Mouse (Mus musculus) midbrain, embryonic 13.5 days (tissue): ENCODE data around the gene Rab29. TPM values are rescaled to one million over a fixed set of nuclear protein-coding genes. Genes with fewer than 3 reads are reported as not detected.

Experiments
- ATAC-seq: fragments of 200-750 bp; cut with Nextera tagmentation; 2 replicates; pipeline ENCODE4 v1.8.0; 2017; ENCODE audit warnings: mild to moderate bottlenecking, moderate TSS enrichment, moderate library complexity
- H3K27ac ChIP-seq: fragments of 300-500 bp; sonication (generic); 2 replicates; pipeline ENCODE4 v1.5.1; 2015; ENCODE audit warnings: inconsistent platforms, mild to moderate bottlenecking, moderate library complexity
- H3K27me3 ChIP-seq: fragments of 300-500 bp; sonication (generic); 2 replicates; pipeline ENCODE4 v1.6.1; 2015; ENCODE audit warnings: mild to moderate bottlenecking, inconsistent platforms
- H3K36me3 ChIP-seq: fragments of 300-500 bp; sonication (generic); 2 replicates; pipeline ENCODE4 v1.6.1; 2015; ENCODE audit warnings: mild to moderate bottlenecking, inconsistent platforms
- H3K4me1 ChIP-seq: fragments of 300-500 bp; sonication (generic); replicated peaks from 2 replicates; pipeline ENCODE4 v1.6.1; 2015; ENCODE audit warnings: inconsistent platforms
- H3K4me2 ChIP-seq: fragments of 300-500 bp; sonication (generic); replicated peaks from 2 replicates; pipeline ENCODE4 v1.6.1; 2015; ENCODE audit warnings: moderate library complexity, mild to moderate bottlenecking, inconsistent platforms
- H3K4me3 ChIP-seq: fragments of 300-500 bp; sonication (generic); replicated peaks from 2 replicates; pipeline ENCODE4 v1.5.1; 2015; ENCODE audit warnings: mild to moderate bottlenecking, inconsistent platforms
- H3K9ac ChIP-seq: fragments of 300-500 bp; sonication (generic); replicated peaks from 2 replicates; pipeline ENCODE4 v1.6.1; 2015; ENCODE audit warnings: mild to moderate bottlenecking, inconsistent platforms
- H3K9me3 ChIP-seq: fragments of 300-500 bp; sonication (generic); 2 replicates; pipeline ENCODE4 v1.6.1; 2016; ENCODE audit warnings: mild to moderate bottlenecking, inconsistent platforms
- WGBS: fragments of 180-500 bp; shearing (Covaris S2); methylation state at CpG from one replicate; pipeline ENCODE4 v1.1.7; 2015; 5-methylcytosine and 5-hydroxymethylcytosine counted together
- polyA plus RNA-seq: library from polyadenylated mRNA; unstranded; fragments of >200 nt; fragmentation: Nextera tagmentation; extraction: Ambion mirVana; gene quantifications from 2 replicates; pipeline ENCODE4 v1.2.1, GENCODE M21; 2015

Rab29 gene
- polyA plus RNA-seq, 1 experiment from 2014 or later, result 7.8 TPM

- WGBS, result 28% methylated on average over 10 of the region's 10 CpGs
- Histone ChIP-seq H3K27me3 (peaks cover 9% of the 10 kb centered on the region), H3K27ac (no peak overlapping the region), H3K36me3 (no peaks in the 10 kb centered on the region), H3K9ac (peak overlapping the region; percentile 52; the same call in 1 of the 2 replicates), H3K9me3 (no peaks in the 10 kb centered on the region), H3K4me1 (peaks cover 7% of the 10 kb centered on the region), H3K4me2 (peak overlapping the region; percentile 74), H3K4me3 (peak overlapping the region; percentile 52)
- no peak for ATAC-seq
Measured at GRCm38 (mm10) chr1:131867946-131868290, 894 bp downstream of the Rab29 start.

DNA sequence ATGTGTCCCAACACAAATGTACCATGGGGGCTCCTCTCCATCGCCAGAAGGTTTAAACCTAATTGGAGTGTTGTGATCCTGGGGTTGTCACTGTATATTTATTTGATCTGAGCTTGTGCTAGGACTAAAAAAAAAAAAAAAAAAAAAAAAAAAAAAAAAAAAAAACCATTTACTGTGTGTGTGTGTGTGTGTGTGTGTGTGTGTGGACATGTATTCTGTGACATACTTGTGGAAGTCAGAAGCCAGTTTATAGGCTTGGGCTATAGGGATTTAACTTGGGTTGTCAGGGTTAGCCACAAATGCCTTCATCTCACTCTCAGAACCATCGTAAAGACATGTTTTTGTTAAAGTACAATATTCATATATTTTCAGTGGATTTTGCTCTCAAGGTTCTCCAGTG, 2.5 kb downstream of the Rab29 start:
- H3K9ac ChIP-seq, result no peak overlapping the region
- H3K9me3 ChIP-seq, result no peaks in the 10 kb centered on the region
- no peaks in the 10 kb centered on the region for H3K36me3 ChIP-seq
- no peak overlapping the region for H3K4me2 ChIP-seq
- H3K4me1 ChIP-seq, result peaks cover 7% of the 10 kb centered on the region
- ATAC-seq, result no peak
- peaks cover 9% of the 10 kb centered on the region for H3K27me3 ChIP-seq
- H3K4me3 ChIP-seq, result no peak overlapping the region
- 90% methylated on average over 2 of the region's 2 CpGs for WGBS
- no peak overlapping the region for H3K27ac ChIP-seq

DNA sequence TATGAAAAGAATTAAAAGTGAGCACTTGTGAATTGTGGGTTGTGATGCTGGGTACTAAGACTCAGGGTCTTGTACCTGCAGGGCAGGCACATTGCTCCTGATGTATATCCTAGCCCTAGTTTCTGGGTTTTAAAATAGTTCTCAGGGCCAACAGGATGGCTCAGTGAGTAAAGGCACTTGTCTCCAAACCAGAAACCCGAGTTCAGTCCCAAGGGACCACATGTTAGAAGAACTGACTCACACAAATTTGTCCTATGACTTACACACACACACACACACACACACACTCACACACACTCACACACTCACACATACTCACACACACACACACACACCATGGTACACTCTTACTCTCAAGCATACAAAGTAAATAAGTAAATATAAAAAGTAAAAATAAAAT, 5.8 kb downstream of the Rab29 start:
- H3K4me1 ChIP-seq, result peaks cover under 1% of the 10 kb centered on the region
- no peak overlapping the region for H3K27ac ChIP-seq
- H3K9me3 ChIP-seq, result no peaks in the 10 kb centered on the region
- H3K36me3 ChIP-seq, result no peaks in the 10 kb centered on the region
- H3K27me3 ChIP-seq, result peaks cover 6% of the 10 kb centered on the region
- H3K4me3 ChIP-seq, result no peak overlapping the region
- WGBS, result 74% methylated on average over 1 of the region's 1 CpGs
- no peak for ATAC-seq
- H3K4me2 ChIP-seq, result no peak overlapping the region
- H3K9ac ChIP-seq, result no peak overlapping the region

- WGBS, result 71% methylated on average over 2 of the region's 2 CpGs
- Histone ChIP-seq H3K9me3 (no peaks in the 10 kb centered on the region), H3K36me3 (no peaks in the 10 kb centered on the region), H3K4me1 (peaks cover 8% of the 10 kb centered on the region; the same call in 1 of the 2 replicates), H3K4me3 (no peak overlapping the region), H3K4me2 (no peak overlapping the region), H3K27ac (no peak overlapping the region), H3K9ac (no peak overlapping the region), H3K27me3 (no peaks in the 10 kb centered on the region)
- no peak for ATAC-seq
Measured at GRCm38 (mm10) chr1:131879816-131880215, 12.8 kb downstream of the Rab29 start.

GRCm38 (mm10) chr1:131882787-131883186, 15.8 kb downstream of the Rab29 start:
- Histone ChIP-seq H3K4me2 (no peak overlapping the region), H3K9me3 (no peaks in the 10 kb centered on the region), H3K27ac (no peak overlapping the region), H3K4me1 (peaks cover 16% of the 10 kb centered on the region; the same call in 1 of the 2 replicates), H3K36me3 (no peaks in the 10 kb centered on the region), H3K4me3 (no peak overlapping the region), H3K9ac (no peak overlapping the region), H3K27me3 (no peaks in the 10 kb centered on the region)
- 68% methylated on average over 2 of the region's 2 CpGs for WGBS
- no peak for ATAC-seq

DNA sequence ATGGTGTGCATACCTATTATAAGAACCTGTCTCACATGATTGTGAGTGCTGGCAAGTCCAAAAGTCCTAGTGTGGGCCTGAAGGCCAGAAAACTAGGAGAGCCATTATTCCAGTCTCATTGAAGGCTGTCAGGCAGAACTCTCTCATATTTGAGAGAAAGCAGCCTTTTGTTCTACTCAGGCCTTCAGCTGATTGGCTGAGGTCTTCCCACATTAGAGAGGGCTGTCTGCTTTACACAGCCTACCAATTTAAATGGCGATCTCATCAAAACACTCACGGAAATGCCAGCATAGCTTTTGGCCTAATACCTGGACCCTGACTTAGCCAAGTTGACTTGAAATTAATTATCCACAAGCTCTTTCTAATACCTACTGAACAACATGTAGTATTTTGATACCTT, 19.1 kb downstream of the Rab29 start:
- no peaks in the 10 kb centered on the region for H3K9me3 ChIP-seq
- H3K27ac ChIP-seq, result no peak overlapping the region
- H3K4me2 ChIP-seq, result no peak overlapping the region
- no peak overlapping the region for H3K4me3 ChIP-seq
- ATAC-seq, result no peak
- no peaks in the 10 kb centered on the region for H3K36me3 ChIP-seq
- 60% methylated on average over 2 of the region's 2 CpGs for WGBS
- peaks cover 16% of the 10 kb centered on the region; the same call in 1 of the 2 replicates for H3K4me1 ChIP-seq
- H3K27me3 ChIP-seq, result no peaks in the 10 kb centered on the region
- no peak overlapping the region for H3K9ac ChIP-seq

GRCm38 (mm10) chr1:131886641-131887040, 19.6 kb downstream of the Rab29 start:
- 91% methylated on average over 3 of the region's 3 CpGs for WGBS
- Histone ChIP-seq H3K27me3 (no peaks in the 10 kb centered on the region), H3K4me3 (no peak overlapping the region), H3K27ac (no peak overlapping the region), H3K36me3 (no peaks in the 10 kb centered on the region), H3K4me1 (peaks cover 16% of the 10 kb centered on the region; the same call in 1 of the 2 replicates), H3K9me3 (no peaks in the 10 kb centered on the region), H3K9ac (no peak overlapping the region), H3K4me2 (no peak overlapping the region)
- ATAC-seq, result no peak

- no peaks in the 10 kb centered on the region for H3K36me3 ChIP-seq
- no peak overlapping the region for H3K9ac ChIP-seq
- WGBS, result 78% methylated on average over 6 of the region's 6 CpGs
- no peak overlapping the region for H3K4me3 ChIP-seq
- 0 out of 2 replicates have a peak, but pooled peaks cover 5% of the 10 kb centered on the region for H3K4me1 ChIP-seq
- no peak for ATAC-seq
- H3K27me3 ChIP-seq, result no peaks in the 10 kb centered on the region
- no peaks in the 10 kb centered on the region for H3K9me3 ChIP-seq
- no peak overlapping the region for H3K4me2 ChIP-seq
- no peak overlapping the region for H3K27ac ChIP-seq
Measured at GRCm38 (mm10) chr1:131890043-131890658, 23.1 kb downstream of the Rab29 start.

DNA sequence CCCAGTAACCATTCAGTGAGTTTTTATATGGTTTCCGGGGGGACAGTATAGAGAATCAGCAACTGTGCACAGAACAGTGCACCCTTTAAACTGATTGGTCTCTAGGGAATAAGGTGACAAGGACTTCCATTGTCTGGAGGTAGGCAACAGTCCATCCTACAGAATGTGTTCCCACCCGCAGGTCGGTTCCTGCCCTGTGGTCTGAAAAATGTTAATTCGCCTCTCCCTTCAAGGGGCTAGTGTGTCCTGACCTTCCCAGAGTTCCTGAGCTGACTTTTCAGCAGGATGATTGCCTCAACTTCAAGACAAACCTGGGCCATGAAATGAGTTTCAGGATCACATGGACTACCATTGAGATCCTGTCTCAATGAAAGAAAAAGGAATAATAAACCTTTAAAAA, 24.4 kb downstream of the Rab29 start:
- WGBS, result 79% methylated on average over 4 of the region's 4 CpGs

DNA sequence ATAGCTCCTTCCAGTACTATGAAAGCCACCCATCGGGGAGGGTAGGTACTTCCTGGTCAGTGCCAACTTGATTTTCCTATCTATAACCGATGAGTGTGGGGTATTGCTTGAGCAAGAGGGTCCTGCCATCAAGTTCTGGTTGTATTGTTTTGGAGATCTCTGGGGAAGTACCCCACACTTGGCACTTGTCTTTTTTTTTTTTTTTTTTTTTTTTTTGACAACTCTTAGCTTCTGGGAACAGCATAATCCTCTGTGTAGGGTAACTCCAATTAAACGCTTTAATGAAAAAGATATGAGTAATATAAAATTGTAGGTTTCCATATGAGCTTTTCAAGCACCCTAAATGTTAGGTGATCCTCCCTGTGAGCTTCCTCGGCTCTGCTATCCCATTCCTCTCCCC, 35.7 kb downstream of the Rab29 start:
- Histone ChIP-seq H3K4me2 (no peak overlapping the region), H3K4me3 (no peak overlapping the region), H3K27ac (no peak overlapping the region), H3K4me1 (no peaks in the 10 kb centered on the region), H3K9me3 (no peaks in the 10 kb centered on the region), H3K36me3 (no peaks in the 10 kb centered on the region), H3K27me3 (peaks cover 9% of the 10 kb centered on the region), H3K9ac (no peak overlapping the region)
- whole genome bisulfite sequencing, result 93% methylated on average over 4 of the region's 4 CpGs
- no peak for ATAC-seq

More for the DNA sequence above, 24.4 kb downstream of the Rab29 start:
- H3K4me2 ChIP-seq, result no peak overlapping the region
- no peak overlapping the region for H3K9ac ChIP-seq
- no peak for ATAC-seq
- no peaks in the 10 kb centered on the region for H3K27me3 ChIP-seq
- H3K9me3 ChIP-seq, result no peaks in the 10 kb centered on the region
- H3K27ac ChIP-seq, result no peak overlapping the region
- H3K4me3 ChIP-seq, result no peak overlapping the region
- no peaks in the 10 kb centered on the region for H3K4me1 ChIP-seq
- H3K36me3 ChIP-seq, result no peaks in the 10 kb centered on the region

DNA sequence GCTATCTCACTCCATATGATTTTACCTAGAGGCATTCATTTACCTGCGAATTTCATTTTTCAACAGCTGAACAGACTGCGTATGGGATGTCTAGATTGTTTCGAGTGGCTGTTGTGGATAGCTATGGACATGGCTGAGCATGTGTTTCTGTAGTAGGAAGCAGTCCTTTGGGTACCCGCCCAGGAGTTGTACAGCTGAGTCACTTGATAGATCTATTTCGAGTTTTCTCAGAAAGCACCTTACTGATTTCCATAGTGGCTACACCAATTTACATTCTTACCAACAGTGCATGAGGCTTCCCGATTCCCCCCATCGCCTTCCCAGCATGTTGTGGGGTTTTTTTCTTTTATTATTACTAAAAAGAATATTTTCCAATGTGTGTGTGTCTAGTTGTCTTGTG, 36.2 kb downstream of the Rab29 start:
- Histone ChIP-seq H3K27me3 (peaks cover 15% of the 10 kb centered on the region), H3K9ac (no peak overlapping the region), H3K4me1 (no peaks in the 10 kb centered on the region), H3K27ac (no peak overlapping the region), H3K4me3 (no peak overlapping the region), H3K4me2 (no peak overlapping the region), H3K9me3 (no peaks in the 10 kb centered on the region), H3K36me3 (no peaks in the 10 kb centered on the region)
- ATAC-seq, result no peak
- WGBS, result 92% methylated on average over 7 of the region's 7 CpGs

DNA sequence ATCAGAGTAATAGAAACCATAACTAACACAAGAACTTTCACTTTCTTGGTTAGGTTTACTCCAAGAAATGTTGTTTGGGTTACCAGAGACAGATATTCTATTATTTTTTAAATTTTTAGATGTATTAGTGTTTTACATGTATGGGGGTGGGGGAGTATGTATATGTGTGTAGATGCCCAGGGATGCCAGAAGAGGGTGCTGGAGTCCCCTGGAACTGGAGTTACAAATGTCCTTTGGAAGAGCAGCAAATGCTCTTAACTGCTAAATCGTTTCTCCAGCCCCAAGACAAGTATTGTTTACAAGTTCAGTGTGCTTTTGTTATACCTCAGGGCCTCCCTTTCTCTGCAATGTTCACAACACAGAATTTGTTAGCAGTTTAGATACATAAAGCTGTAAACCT, 38.5 kb downstream of the Rab29 start:
- peaks cover 23% of the 10 kb centered on the region for H3K27me3 ChIP-seq

DNA sequence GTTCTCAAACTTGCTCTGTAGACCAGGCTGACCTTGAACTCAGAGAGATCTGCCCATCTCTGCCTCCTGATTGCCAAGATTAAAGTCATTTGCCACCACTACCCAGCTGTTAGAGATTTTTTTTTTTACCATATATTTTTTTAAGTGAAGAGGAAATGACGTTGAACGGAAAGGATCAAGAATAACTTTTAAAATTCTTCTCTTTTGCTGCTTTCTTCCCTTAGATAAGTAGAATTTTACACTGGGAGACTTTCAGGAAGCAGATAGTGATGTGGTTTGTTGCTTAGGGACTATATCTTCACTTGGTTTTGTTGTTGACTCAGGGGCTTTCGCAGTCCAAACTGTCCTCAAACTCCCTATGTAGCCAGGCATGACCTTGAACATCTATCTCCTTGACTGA, 41.4 kb downstream of the Rab29 start:
- 97% methylated on average over 3 of the region's 3 CpGs for WGBS
- Histone ChIP-seq H3K36me3 (no peaks in the 10 kb centered on the region), H3K9me3 (no peaks in the 10 kb centered on the region), H3K4me1 (peaks cover 19% of the 10 kb centered on the region), H3K27me3 (peaks cover 23% of the 10 kb centered on the region), H3K9ac (no peak overlapping the region), H3K4me3 (no peak overlapping the region), H3K27ac (no peak overlapping the region), H3K4me2 (no peak overlapping the region)
- no peak for ATAC-seq

More for the DNA sequence above, 38.5 kb downstream of the Rab29 start:
- no peak for ATAC-seq
- no peaks in the 10 kb centered on the region for H3K36me3 ChIP-seq
- peaks cover 3% of the 10 kb centered on the region; the same call in 1 of the 2 replicates for H3K4me1 ChIP-seq
- WGBS, result 6% methylated on average over 1 of the region's 1 CpGs
- no peak overlapping the region for H3K9ac ChIP-seq
- H3K9me3 ChIP-seq, result no peaks in the 10 kb centered on the region
- no peak overlapping the region for H3K4me3 ChIP-seq
- no peak overlapping the region for H3K4me2 ChIP-seq
- H3K27ac ChIP-seq, result no peak overlapping the region
